Mouse (Mus musculus) heart, postnatal 14 days (tissue): ENCODE data around the gene Rnls. TPM values are rescaled to one million over a fixed set of nuclear protein-coding genes. Genes with fewer than 3 reads are reported as not detected.

ENCODE experiments used
- DNase-seq, 2 experiments: peaks; one replicate each; pipeline ENCODE4 v3.0.0; 2021 to 2022
- intact Hi-C: fragments of 180-260 bp; cut with DNase I; formaldehyde crosslinking; loops from one replicate; pipeline ENCODE4 v1.15.1; 2025
- total RNA-seq, 2 experiments: library from RNA; stranded (reverse); gene quantifications; 2 replicates each; pipeline ENCODE4 v1.2.3; 2021

The Rnls gene
- total RNA-seq, 2 experiments from 2014 or later = 12.8 to 14.8 TPM

DNA sequence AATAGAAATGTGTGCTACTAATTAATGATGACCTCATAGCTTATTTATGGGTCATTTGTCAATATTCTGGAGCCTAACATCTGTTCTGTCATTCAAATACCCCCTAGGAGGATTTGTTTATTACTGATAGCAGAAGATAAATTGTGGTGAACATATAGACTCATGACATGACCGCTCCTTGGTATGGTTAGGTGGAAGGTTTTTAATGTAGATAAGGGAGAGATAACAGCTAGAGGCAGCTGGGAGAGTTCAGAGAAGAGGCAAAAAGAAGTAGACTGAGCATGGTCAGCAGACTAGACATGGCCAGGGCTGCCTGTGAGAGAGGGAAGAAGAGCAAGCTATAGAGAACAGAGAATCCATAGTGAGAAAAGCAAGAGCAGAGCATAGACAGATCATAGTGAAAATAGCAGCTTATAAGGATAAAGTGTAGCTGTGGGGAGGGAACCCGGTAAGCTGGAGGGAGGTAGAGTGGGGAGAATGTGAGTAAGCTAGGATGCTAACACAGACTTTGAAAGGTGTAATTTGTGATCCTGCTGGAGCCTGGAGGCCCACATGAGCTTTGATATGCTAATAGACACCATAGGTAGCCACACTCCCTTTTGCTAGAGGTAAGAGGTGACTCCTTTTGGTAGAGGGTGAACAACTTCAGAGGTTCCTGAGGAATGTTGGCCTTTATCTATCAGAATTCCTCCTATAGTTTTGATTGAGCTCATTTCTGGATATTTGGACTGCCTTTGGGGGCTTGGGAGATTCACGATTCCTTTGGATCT, 127.7 kb downstream of the Rnls start:
- intact Hi-C loops = no loop called here
- DNase-seq = no peak

DNA sequence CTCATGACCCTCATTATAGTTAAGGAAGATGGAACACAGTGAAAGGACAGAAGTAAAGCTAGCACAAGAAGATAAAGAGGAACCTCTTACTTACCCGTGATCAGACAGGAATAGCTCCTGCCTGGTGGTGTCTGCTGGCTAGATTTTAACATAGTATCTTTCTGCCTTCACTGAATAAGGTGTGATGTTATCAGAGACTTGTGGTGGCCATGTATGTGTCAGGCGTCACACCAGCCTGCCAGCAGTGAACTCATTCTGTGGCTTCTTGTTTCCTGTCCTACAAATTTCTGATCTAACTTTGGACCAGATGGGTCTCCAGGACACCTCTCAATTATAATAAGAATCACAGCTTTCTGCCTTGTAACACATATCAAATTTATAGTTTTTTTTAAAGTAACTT, 129.7 kb downstream of the Rnls start:
- intact Hi-C loops = no loop called here
- DNase-seq = no peak

DNA sequence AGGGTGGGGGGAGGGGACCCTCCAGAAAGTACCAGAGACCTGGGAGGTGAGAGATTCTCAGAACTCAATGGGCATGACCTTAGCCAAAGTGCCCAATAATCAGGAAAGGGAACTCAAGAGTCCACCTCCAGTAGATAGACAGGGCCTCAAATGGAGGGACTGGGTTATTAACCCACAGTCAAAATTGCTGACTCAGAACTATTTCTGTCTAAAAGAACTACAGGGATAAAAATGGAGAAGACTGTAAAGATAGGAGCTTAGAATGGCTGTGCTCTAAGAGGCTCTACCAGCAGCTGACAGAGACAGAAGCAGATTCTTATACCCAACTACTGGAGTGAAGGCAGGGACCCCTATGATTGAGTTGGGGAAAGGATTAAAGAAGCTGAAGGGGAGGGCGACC, 132.9 kb downstream of the Rnls start:
- no peak for DNase-seq
- intact Hi-C loops = no loop called here

DNA sequence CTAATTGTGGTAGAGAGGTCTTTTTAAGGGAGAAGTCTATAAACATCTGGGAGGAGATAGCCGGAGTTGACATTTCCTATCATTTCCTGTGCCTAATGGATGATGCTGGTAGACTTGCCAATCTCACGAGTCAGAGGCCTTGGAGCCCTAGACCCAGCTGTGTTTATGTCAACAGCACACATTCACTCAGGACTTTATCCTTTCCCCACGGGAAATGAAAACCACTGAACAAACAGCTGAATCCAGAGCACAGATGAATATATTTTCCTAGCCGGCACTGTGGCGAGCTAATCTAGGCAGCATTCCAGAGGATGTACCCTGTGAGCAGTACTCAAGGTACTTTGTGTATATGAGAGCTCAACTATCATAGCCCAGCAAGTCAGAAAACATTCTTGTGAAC, 138.2 kb downstream of the Rnls start:
- no peak for DNase-seq
- intact Hi-C loops = no loop called here

DNA sequence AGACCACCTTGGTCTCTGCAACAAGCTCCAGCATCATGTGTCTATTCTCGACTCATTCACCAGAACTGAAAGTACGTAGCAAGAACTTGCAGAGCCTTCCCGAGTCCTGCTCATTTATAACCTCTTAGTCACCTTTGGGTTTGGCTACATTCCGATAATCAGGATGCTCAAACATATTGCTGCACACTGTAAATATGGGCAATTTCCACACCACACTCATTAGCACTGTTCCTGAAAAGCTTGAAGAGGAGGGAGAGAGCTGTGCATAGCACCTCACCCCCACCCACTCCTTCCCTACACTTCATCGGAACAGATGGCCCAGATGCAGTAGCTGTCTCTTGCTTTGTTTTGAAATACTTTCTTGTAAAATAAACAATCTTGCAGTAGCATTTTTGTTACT, 139.9 kb downstream of the Rnls start:
- intact Hi-C loops = no loop called here
- DNase-seq = no peak

DNA sequence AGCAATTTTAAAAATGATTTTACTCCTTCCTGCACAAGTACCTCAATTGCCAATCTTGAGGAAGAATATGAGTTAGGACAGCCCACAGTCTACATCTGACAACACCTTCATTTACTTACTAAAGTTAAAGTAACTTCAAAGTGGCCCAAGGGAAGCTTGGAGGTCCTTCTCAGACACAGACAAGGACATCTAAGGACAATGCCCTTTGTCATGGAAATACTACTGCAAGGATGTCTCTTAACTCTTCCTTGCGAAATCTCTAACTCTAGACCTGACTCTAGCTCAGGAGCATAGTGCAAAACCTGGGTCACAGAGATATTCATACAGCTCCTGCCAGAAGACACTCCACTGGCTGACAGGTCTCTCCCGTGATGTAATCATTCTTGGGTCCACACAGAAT, 147.9 kb downstream of the Rnls start:
- no peak for DNase-seq
- intact Hi-C loops = no loop called here

DNA sequence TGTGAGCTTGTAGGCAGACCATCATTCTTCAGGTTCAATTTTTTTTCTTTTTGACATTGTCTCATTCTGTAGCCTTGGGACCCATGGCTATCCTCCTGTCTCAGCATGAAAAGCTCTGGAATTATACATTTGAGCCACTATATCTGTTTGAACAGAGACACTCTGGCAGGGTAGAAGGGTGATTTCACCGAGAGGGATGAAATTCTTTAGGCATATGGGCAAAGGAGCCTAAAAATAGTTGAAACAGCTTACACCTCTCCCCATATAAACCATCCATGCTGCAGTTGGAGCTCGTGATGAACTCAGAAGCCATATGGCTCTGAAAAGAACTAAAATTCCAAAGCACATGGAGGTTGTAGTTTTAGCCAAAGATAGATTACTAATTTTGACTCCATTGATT, 151.7 kb downstream of the Rnls start:
- intact Hi-C loops = no loop called here
- DNase-seq = no peak

DNA sequence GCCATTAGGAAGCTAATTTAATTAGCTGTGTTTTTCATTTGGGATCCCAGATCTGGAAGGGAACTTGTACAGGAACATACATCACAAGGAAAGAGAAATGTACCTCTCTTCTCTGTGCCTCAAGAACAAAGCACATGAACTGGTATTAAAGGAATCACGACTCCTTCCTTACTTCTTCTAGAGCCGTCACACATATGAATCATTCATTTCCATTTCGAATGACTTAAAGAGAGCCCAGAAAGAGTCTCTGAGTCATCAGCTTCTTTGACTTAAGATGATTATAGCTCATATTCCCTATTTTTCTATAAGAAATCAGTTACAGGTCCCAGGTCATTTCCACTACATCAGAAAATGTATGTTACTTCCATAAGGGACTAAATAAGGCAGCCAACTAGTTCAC, 159.2 kb downstream of the Rnls start:
- no peak for DNase-seq
- intact Hi-C loops = no loop called here

DNA sequence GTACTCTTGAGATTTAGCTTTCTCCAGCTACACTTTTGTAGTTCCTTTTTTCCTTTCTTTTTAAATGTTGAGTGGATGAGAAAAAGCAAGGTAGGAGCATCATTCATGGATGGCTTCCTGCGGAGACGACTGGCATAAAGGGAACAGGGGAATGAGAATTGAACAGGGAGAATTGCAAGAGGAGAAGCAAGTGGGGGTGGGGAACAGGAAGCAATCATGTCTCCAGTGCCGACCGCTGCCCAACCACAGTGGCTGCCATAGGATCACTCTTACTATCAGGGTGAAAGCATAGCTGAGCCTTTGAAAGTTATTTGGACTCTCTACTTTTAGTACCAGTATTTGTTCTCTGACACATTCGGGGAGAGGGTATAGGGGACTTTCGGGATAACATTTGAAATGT, 160.8 kb downstream of the Rnls start:
- DNase-seq = no peak
- intact Hi-C loops = no loop called here

DNA sequence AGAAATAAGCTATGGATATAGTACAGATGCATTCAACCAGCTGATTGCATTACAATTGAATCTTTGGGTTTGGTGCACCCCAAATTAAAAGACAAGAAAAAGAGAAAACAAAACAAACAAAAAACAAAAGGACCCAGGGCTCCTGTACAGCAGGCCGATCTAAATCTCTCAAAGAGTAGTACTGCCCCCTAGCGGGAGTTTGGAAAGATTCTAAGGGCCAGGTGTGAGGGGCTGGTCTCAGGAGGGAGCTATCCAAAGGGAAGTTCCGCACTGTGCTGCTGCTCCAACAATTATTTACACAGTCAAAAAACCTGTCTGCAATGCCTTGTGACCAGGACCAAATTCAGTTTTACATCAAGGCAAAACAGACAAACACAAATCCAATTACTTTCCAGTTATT, 165.1 kb downstream of the Rnls start:
- intact Hi-C loops = loop anchor here (2.0 to 5.0 kb wide), 4 partner anchors 110 to 478 kb away; no protein-coding TSS in a partner anchor
- peak; percentile 62 to 81 for DNase-seq

DNA sequence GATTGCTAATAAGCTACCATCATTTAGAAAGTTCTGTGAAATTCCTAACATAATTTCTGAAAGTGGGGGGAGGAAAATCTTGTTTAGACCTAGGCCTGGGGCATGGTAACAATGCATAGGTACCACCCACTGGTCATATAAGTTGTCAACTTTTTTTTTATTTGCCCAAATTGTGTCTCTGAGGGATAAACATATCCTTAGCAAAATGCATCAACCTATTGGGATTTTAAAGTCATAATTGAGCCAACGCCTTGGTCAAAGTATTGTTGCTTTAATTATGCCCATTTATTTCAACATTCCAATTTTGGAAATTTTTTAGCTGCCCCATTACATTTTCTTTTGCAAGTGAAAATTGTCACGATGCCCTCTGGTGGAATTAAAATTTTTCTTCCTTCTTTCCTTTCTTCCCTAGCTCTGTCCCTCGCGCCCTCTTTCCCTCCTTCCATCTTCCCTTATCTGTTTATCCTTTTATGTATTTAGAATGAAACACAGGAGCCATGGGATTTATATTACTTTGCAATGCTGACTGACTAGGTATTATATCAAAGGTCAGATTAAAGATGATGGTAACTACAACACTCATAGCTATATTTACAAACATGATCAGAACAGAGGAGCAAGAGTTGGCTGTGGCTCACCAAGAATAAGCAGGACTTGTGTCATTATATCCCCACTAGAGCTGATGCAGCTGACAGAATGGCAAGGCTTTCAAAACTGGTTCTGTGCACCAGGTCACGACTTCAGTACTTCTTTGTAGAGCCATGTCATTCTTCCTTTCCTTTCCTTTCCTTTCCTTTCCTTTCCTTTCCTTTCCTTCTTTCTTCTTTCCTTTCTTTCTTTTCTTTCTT, 166.0 kb downstream of the Rnls start:
- intact Hi-C loops = loop anchor here (1.0 to 5.0 kb wide), 5 partner anchors 109 to 511 kb away; no protein-coding TSS in a partner anchor
- no peak for DNase-seq

DNA sequence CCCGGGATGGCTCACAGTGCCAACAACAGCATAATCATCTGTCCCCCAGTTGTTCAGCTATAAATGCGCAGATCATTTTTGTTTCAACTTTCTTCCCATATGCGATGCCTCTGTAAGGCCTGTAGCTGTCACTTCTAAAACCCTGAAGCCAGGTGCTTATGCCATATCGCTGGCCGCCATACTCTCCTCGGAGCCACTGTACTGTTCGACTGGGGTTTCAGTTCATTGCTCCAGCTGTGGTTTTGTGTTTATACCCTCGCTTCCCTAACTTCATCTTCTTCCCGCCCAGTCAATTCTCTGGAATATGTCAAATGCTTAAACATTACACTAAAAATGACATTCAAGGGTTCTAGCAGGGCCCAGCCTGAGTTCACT, 167.1 kb downstream of the Rnls start:
- DNase-seq = no peak
- intact Hi-C loops = loop anchor here (5.0 kb wide), 3 partner anchors 108 to 273 kb away; no protein-coding TSS in a partner anchor

DNA sequence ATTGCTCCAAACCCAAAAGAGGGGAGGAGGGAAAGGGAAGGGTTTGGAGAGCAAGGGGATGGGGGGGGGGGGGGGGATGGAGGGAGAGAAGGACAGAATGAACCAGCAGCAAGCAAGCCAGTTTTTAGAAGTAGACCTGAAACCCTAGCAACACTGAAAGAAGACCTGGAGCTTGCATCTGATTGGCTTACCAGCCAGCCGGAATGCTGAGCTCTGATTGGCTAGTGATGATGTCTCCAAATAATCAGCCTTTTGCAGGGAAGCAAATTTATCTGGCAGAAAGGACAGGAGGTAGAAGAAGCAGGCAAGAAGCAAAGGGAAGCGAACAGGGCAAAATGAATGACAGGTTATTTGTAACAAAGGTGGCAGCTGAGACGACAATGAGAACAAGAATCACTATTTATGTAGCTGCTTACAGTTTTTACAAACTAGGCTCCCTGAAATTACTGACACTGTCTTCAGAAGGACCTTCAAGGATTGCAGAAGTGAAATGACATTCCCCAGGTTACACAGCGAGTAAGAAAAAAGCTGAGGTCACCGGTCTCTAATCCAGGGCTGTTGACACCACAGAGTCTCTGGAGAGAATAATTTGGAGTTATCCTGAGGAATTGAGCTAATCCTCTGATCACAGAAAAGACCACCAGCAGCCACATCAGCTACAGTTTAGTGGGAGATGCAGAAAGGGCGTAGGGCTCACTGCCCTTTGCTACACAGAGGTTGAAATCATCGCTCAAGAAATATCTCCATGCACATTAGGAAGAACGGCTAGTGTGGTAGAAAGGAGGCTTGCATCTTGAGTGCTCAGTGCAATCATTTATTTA, 167.7 kb downstream of the Rnls start:
- DNase-seq = peak; percentile 20 to 30
- intact Hi-C loops = loop anchor here (5.0 kb wide), 3 partner anchors 107 to 272 kb away; no protein-coding TSS in a partner anchor

DNA sequence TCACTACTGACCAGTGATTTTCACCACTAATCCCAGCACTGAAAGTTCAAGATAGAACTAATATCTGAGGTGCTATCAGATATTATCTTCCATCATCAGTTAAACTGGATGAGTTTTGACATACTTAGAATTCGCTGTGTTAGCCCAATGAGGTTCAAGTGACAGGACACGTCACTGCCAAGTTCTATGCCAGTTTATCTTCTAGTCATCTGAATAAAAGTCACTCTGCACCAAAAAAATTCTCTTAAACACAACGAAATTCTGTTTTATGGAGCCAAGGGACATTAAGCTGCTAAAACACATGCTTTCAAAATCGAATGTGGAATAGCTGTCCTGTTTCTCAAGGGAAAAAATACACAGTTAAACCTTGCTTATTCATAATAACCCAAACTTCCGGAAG, 168.3 kb downstream of the Rnls start:
- no peak for DNase-seq
- intact Hi-C loops = no loop called here

DNA sequence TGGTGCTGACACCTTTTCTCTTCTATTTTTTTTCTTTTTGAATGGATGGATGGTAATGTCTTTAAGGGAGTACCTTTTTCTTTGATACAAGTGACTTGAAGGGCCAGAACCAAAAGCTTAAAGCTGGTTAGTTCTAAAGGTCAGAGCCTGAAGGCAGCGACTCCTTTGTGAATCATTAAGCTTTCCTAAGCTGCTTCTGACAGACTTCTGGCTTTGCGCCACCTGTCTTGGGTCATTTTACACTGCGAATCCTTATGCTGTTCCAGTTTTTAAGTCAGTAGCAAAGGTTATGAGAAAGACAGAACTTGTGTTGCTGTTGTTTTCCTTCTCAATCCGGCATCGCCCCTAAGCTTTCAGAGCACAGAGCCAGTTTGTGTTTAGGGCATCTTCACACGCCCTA, 168.8 kb downstream of the Rnls start:
- peak; percentile 36 to 52 for DNase-seq
- intact Hi-C loops = no loop called here

DNA sequence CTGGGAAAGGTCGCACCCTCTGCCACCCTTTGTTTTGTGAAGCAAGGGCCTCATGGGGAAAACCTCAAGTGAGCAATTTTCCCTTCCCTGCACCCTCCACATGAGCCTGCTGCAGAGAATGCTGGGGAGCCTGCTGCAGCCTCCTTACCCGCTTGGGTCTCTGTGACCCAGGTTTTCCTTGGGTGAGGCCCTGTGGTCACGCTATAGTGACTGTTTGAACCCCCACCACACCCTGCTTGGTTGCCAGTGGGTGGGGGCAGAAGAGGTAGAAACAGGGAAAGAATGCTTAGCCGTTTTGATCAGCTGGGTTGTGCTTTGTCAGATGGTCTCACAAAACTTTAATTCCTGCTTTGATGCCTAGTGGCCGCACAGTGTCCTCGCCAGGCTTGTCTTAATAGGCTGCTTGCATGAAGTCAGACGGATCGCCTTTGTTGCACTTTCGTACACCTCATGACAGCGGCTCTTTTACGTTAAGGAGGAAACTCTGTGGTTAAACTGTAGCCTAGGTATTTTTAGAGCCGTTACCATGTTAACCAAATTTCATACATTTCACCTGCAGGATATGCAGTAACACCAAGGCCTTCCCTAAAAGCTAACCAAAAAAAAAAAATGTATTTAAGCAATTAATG, 169.4 kb downstream of the Rnls start:
- intact Hi-C loops = no loop called here
- no peak for DNase-seq

DNA sequence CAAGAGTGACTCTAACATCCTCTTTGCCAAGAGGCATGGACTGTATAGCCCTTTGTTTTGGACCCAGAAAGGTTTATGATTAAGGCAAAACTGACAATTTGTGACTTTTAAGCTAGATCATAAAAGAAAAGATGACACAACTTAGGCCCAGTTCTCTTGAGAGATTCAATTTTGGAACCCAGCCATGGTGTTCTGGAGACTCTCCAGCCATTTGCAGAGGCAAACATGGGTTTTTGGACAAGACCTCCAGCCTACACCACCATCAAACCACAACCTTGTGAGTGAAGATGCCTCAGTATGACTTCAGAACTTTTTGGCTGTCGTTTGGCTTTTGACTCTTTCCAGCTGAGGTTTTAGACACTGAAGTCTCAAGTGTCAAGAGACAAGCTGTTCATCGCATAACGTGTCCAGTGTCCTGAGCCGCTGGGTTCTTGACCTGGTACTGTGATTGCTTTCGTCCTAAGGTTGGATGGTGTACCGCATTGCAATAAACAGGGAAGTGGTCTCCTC, 174.2 kb downstream of the Rnls start:
- peak; percentile 30 to 32 for DNase-seq
- intact Hi-C loops = no loop called here

DNA sequence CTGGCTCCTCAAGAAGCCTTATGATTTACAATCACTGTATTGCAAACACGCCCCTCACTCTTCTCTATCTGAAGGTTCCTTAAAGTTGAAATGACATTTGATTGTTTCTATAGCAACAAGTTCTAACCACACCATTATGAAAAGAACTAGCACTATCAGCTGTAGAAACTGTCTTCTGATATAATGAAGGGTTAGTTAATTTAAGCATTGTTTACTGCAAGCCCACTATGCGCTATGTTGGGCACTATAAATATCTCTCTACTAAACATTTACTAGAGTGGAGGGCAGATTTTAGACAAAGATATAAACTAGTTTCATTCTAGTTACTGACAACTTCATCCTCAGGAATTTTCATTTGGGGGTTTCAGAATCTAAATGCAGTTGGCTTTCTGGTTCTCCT, 182.4 kb downstream of the Rnls start:
- no peak for DNase-seq
- intact Hi-C loops = no loop called here

DNA sequence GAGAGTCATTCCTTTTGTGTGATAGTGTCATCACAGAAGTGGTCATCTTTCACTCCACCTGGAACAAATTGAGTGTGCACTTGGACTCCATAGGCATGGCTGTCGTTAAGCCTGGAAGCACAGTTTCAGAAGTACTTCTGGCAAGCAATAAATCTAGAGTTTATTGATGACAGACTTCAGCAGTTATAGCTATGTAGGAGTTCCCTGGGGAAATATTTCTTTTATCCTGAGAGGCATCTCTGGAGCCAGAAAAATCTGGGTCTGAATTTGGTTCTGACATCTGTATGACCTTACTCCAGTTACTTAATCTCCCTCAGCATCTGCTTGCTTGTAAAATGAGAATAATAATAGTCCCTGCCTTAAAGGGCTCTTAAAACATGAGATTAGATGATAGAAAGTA, 184.1 kb downstream of the Rnls start:
- no peak for DNase-seq
- intact Hi-C loops = no loop called here

DNA sequence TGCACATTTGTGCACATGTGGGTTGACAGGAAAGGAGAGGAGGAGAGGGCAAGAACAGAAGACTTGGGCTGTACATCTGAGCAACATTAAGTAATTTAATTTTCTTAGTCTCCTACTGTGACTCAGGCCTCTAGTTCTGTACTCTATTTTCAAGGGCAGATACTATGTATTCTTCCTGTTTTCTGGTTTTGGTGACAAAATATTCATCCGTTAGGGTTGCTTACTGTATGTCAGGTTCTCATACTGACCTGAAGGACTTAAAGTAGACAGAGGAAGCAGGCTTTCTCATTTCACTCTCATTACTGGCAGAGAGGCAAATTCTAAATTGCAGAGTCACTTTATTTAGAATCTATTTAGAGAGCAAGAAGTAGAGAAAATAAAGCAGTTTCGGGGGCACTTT, 186.7 kb downstream of the Rnls start:
- intact Hi-C loops = no loop called here
- no peak for DNase-seq
